12 mouse cellular contexts compared by ENCODE assay signal in the genomic region with DNA sequence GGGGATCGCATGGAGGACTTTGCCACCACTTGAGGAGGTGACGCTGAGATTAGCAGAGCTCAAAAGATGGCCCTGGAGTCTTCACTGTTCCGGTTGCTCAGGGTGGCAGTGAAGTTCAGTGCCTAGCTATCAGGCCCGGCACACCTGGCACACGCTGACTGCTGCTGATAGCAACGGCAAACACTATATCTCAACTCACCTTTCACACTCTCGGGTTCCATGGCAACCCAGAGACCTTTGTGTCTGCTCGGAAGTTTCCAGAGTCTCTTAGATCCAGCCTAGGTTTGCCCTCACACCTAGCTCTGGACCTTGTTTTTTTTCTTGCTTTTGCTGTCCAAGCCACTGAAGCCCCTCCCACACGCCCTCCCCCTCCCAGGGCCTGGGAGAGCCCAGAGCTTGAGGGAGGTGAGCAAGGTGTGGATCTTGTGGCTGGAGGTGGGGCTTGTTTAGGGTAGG. TPM values are rescaled to one million over a fixed set of nuclear protein-coding genes. Genes with fewer than 3 reads are reported as not detected.
DNase-seq lines count a peak whose midpoint lies in the region; ATAC-seq lines count a peak whose summit lies in the region.
"Had no signal": no experiment of that assay in that cellular context is flagged by ENCODE, and none has a peak within 500 bp of the region (broad histone marks: within the 10 kb centered on the region; RNA-seq: fewer than 3 reads in every experiment).

No protein-coding gene starts in this region.

- H3K36me3 ChIP-seq in midbrain, embryonic 11.5 days (ENCODE audit: control insufficient read depth, insufficient read depth, low read length): no peaks in the 10 kb centered on the region
- no peaks in the 10 kb centered on the region for H3K36me3 ChIP-seq in midbrain, embryonic 15.5 days (replicated peaks)
- no peaks in the 10 kb centered on the region; the same call in none of the 2 replicates for H3K36me3 ChIP-seq in liver, embryonic 16.5 days (ENCODE audit: control insufficient read depth, insufficient read depth)
- H3K36me3 ChIP-seq: embryonic facial prominence, embryonic 12.5 days had no signal

- H3K9me3 ChIP-seq in midbrain, embryonic 11.5 days (ENCODE audit: control insufficient read depth, low read length): no peaks in the 10 kb centered on the region
- no peaks in the 10 kb centered on the region for H3K9me3 ChIP-seq in midbrain, embryonic 15.5 days
- no peaks in the 10 kb centered on the region for H3K9me3 ChIP-seq in liver, embryonic 16.5 days (replicated peaks; ENCODE audit: control insufficient read depth, low read length)
- H3K9me3 ChIP-seq: embryonic facial prominence, embryonic 12.5 days had no signal

- peaks cover 8% of the 10 kb centered on the region for H3K27me3 ChIP-seq in midbrain, embryonic 11.5 days (ENCODE audit: control insufficient read depth, insufficient read depth, low read length)
- H3K27me3 ChIP-seq in midbrain, embryonic 15.5 days (replicated peaks): no peaks in the 10 kb centered on the region
- H3K27me3 ChIP-seq in liver, embryonic 16.5 days (ENCODE audit: control insufficient read depth, insufficient read depth, low read depth, low read length): no peaks in the 10 kb centered on the region

- peaks cover 6% of the 10 kb centered on the region for H3K4me1 ChIP-seq in midbrain, embryonic 11.5 days (ENCODE audit: control insufficient read depth, insufficient read depth, low read length)
- peaks cover 13% of the 10 kb centered on the region for H3K4me1 ChIP-seq in midbrain, embryonic 15.5 days
- H3K4me1 ChIP-seq in liver, embryonic 16.5 days (ENCODE audit: control insufficient read depth, low read depth, low read length): peaks cover 50% of the 10 kb centered on the region

- H3K9ac ChIP-seq in midbrain, embryonic 11.5 days (ENCODE audit: low read length): no peak overlapping the region
- H3K9ac ChIP-seq in midbrain, embryonic 15.5 days: no peak overlapping the region
- H3K9ac ChIP-seq in liver, embryonic 16.5 days (ENCODE audit: low read depth, low read length): peak overlapping the region; percentile 17
- H3K9ac ChIP-seq: embryonic facial prominence, embryonic 12.5 days; forebrain, postnatal 0 days; hindbrain, embryonic 14.5 days had no signal

- WGBS in midbrain, embryonic 11.5 days: 66% methylated on average over 9 of the region's 9 CpGs
- WGBS in midbrain, embryonic 15.5 days: 67% methylated on average over 9 of the region's 9 CpGs
- 16% methylated on average over 9 of the region's 9 CpGs for WGBS in liver, embryonic 16.5 days (ENCODE audit: insufficient replicate concordance)

- H3K4me3 ChIP-seq in midbrain, embryonic 11.5 days (ENCODE audit: low read depth, low read length): no peak overlapping the region
- H3K4me3 ChIP-seq in midbrain, embryonic 15.5 days: no peak overlapping the region
- H3K4me3 ChIP-seq in liver, embryonic 16.5 days (ENCODE audit: low read depth, low read length): peak overlapping the region; percentile 16
- H3K4me3 ChIP-seq: embryonic facial prominence, embryonic 12.5 days had no signal

- no peak overlapping the region for H3K27ac ChIP-seq in midbrain, embryonic 11.5 days (ENCODE audit: low read depth, low read length)
- H3K27ac ChIP-seq in midbrain, embryonic 15.5 days: no peak overlapping the region
- peak overlapping the region; percentile 85 for H3K27ac ChIP-seq in liver, embryonic 16.5 days (ENCODE audit: low read length)
- H3K27ac ChIP-seq: embryonic facial prominence, embryonic 12.5 days; hindbrain, embryonic 14.5 days had no signal

- ATAC-seq in midbrain, embryonic 11.5 days (ENCODE audit: low FRiP score): no peak
- ATAC-seq in midbrain, embryonic 15.5 days (replicated peaks): no peak
- ATAC-seq in erythroid progenitor cell, adult 5-6 weeks (replicated peaks; ENCODE audit: low FRiP score, poor library complexity, severe bottlenecking): peak; percentile 66
- peak; percentile 76 for ATAC-seq in liver, embryonic 16.5 days (ENCODE audit: low read depth)
- no peak for ATAC-seq in megakaryocyte, adult 5-6 weeks (ENCODE audit: poor library complexity, severe bottlenecking)
- ATAC-seq: activated CD4-positive, CD25-positive, alpha-beta regulatory T cell, adult 4 months; forebrain, postnatal 0 days had no signal

- no peak overlapping the region for H3K4me2 ChIP-seq in midbrain, embryonic 11.5 days
- H3K4me2 ChIP-seq in midbrain, embryonic 15.5 days: no peak overlapping the region
- H3K4me2 ChIP-seq in liver, embryonic 16.5 days (ENCODE audit: low read depth, low read length): peak overlapping the region; percentile 52
- H3K4me2 ChIP-seq: embryonic facial prominence, embryonic 12.5 days; hindbrain, embryonic 14.5 days had no signal

- intact Hi-C loops in heart, postnatal 36 days (cut with DNase I): no loop called here

- DNase-seq in midbrain, embryonic 11.5 days (ENCODE audit: low spot score, missing footprints): peak; percentile 72
- DNase-seq in yolk sac, embryonic 10.5 days (ENCODE audit: low spot score): peak; percentile 75
- no peak for DNase-seq in heart, postnatal 36 days
- DNase-seq: cerebellum, adult 18-20 months; forebrain, postnatal 0 days had no signal

RNA-seq across cellular contexts. Expression of a gene that starts 3.6 kb away (rescaled TPM):
- polyA plus RNA-seq in midbrain, embryonic 11.5 days (2014; fragmentation: Nextera tagmentation; extraction: Ambion mirVana): 0.62 and 0.71 TPM in 2 replicates
- polyA plus RNA-seq in midbrain, embryonic 15.5 days (2015; fragmentation: Nextera tagmentation; extraction: Ambion mirVana): 16.0 and 17.7 TPM in 2 replicates
- total RNA-seq in erythroid progenitor cell, adult 5-6 weeks (2015; ENCODE audit: low replicate concordance): 22.3 and 24.7 TPM in 2 replicates
- 23.8 and 25.2 TPM in 2 replicates for total RNA-seq in erythroid progenitor cell, adult 5-6 weeks (2017; ENCODE audit: low replicate concordance)
- 6.4 and 6.7 TPM in 2 replicates for polyA plus RNA-seq in liver, embryonic 16.5 days (2015; fragmentation: Nextera tagmentation; extraction: Ambion mirVana)
- 0.62 and 1.4 TPM in 2 replicates for total RNA-seq in megakaryocyte, adult 5-6 weeks (2015)
- total RNA-seq in megakaryocyte, adult 5-6 weeks (2017): 0.12 and 1.3 TPM in 2 replicates
- total RNA-seq in heart, postnatal 36 days (2021): 1 to 10 TPM; 7.6 to 8.3 TPM

RNA-seq across cellular contexts. Expression of a gene that starts 20.1 kb away (rescaled TPM):
- 10.4 and 11.4 TPM in 2 replicates for polyA plus RNA-seq in midbrain, embryonic 11.5 days (2014; fragmentation: Nextera tagmentation; extraction: Ambion mirVana)
- 37.7 and 38.0 TPM in 2 replicates for polyA plus RNA-seq in midbrain, embryonic 15.5 days (2015; fragmentation: Nextera tagmentation; extraction: Ambion mirVana)
- 2.5 TPM in 1 of 2 replicates, not detected in the other for total RNA-seq in erythroid progenitor cell, adult 5-6 weeks (2015; ENCODE audit: low replicate concordance)
- total RNA-seq in erythroid progenitor cell, adult 5-6 weeks (2017; ENCODE audit: low replicate concordance): 3.5 and 15.1 TPM in 2 replicates
- 15.0 and 15.7 TPM in 2 replicates for polyA plus RNA-seq in liver, embryonic 16.5 days (2015; fragmentation: Nextera tagmentation; extraction: Ambion mirVana)
- 3.4 and 3.6 TPM in 2 replicates for total RNA-seq in megakaryocyte, adult 5-6 weeks (2015)
- 2.6 and 6.4 TPM in 2 replicates for total RNA-seq in megakaryocyte, adult 5-6 weeks (2017)
- 10 to 100 TPM; 14.4 to 16.2 TPM for total RNA-seq in heart, postnatal 36 days (2021)

RNA-seq across cellular contexts. Expression of a gene that starts 23.9 kb away (rescaled TPM):
- 89.3 and 95.5 TPM in 2 replicates for polyA plus RNA-seq in midbrain, embryonic 11.5 days (2014; fragmentation: Nextera tagmentation; extraction: Ambion mirVana)
- 79.6 and 81.1 TPM in 2 replicates for polyA plus RNA-seq in midbrain, embryonic 15.5 days (2015; fragmentation: Nextera tagmentation; extraction: Ambion mirVana)
- total RNA-seq in erythroid progenitor cell, adult 5-6 weeks (2015; ENCODE audit: low replicate concordance): 22.6 and 57.3 TPM in 2 replicates
- 21.8 and 56.7 TPM in 2 replicates for total RNA-seq in erythroid progenitor cell, adult 5-6 weeks (2017; ENCODE audit: low replicate concordance)
- polyA plus RNA-seq in liver, embryonic 16.5 days (2015; fragmentation: Nextera tagmentation; extraction: Ambion mirVana): 46.9 and 47.9 TPM in 2 replicates
- 45.4 and 53.0 TPM in 2 replicates for total RNA-seq in megakaryocyte, adult 5-6 weeks (2015)
- 80.5 and 87.7 TPM in 2 replicates for total RNA-seq in megakaryocyte, adult 5-6 weeks (2017)
- 10 to 100 TPM; 36.5 to 39.0 TPM for total RNA-seq in heart, postnatal 36 days (2021)

RNA-seq across cellular contexts. Expression of a gene that starts 59.9 kb away (rescaled TPM):
- polyA plus RNA-seq in midbrain, embryonic 11.5 days (2014; fragmentation: Nextera tagmentation; extraction: Ambion mirVana): 45.5 and 50.7 TPM in 2 replicates
- polyA plus RNA-seq in midbrain, embryonic 15.5 days (2015; fragmentation: Nextera tagmentation; extraction: Ambion mirVana): 66.7 and 73.7 TPM in 2 replicates
- 15.5 TPM in 2 replicates for total RNA-seq in erythroid progenitor cell, adult 5-6 weeks (2015; ENCODE audit: low replicate concordance)
- 7.3 and 9.6 TPM in 2 replicates for total RNA-seq in erythroid progenitor cell, adult 5-6 weeks (2017; ENCODE audit: low replicate concordance)
- polyA plus RNA-seq in liver, embryonic 16.5 days (2015; fragmentation: Nextera tagmentation; extraction: Ambion mirVana): 14.3 and 16.3 TPM in 2 replicates
- 28.9 and 29.2 TPM in 2 replicates for total RNA-seq in megakaryocyte, adult 5-6 weeks (2015)
- 29.1 and 29.9 TPM in 2 replicates for total RNA-seq in megakaryocyte, adult 5-6 weeks (2017)
- 10 to 100 TPM; 19.6 to 25.0 TPM for total RNA-seq in heart, postnatal 36 days (2021)

Comparison
In these comparisons a context has a peak if more than half of its experiments do, and no peak if none do; other contexts are left out.
1. ATAC-seq: peak in erythroid progenitor cell, adult 5-6 weeks (single experiment) and liver, embryonic 16.5 days (single experiment); none in midbrain, embryonic 11.5 days (single experiment), midbrain, embryonic 15.5 days (single experiment) and megakaryocyte, adult 5-6 weeks (single experiment).
2. DNase-seq: peak in midbrain, embryonic 11.5 days (single experiment) and yolk sac, embryonic 10.5 days (single experiment); none in heart, postnatal 36 days (0 of 2).